Mouse (Mus musculus) cerebellum, adult 2 months (tissue): ENCODE results near the gene Sec1. TPM values are rescaled to one million over a fixed set of nuclear protein-coding genes. Genes with fewer than 3 reads are reported as not detected.

Experiments
- DNase-seq, 2 experiments: peaks; one replicate each; pipeline ENCODE4 v3.0.0; 2021
- H3K27ac ChIP-seq: fragments of 200-500 bp; 2 replicates; pipeline ENCODE4 v1.5.1; 2012; ENCODE audit warnings: low read length, control low read depth, inconsistent platforms; ENCODE audit not compliant: insufficient read depth
- H3K27me3 ChIP-seq: fragments of 200-500 bp; 2 replicates; pipeline ENCODE4 v1.6.1; 2012; ENCODE audit warnings: inconsistent platforms, mild to moderate bottlenecking, low read length, moderate library complexity; ENCODE audit not compliant: control insufficient read depth, insufficient read depth
- H3K4me1 ChIP-seq: fragments of 200-500 bp; 2 replicates; pipeline ENCODE4 v1.6.1; 2011; ENCODE audit warnings: low read length; ENCODE audit not compliant: control insufficient read depth, insufficient read depth
- H3K4me3 ChIP-seq: fragments of 200-500 bp; replicated peaks from 2 replicates; pipeline ENCODE3; 2011; ENCODE audit warnings: mild to moderate bottlenecking, low read depth, low read length, control low read depth; ENCODE audit not compliant: insufficient read depth
- CTCF ChIP-seq: fragments of 200-500 bp; IDR thresholded peaks from 2 replicates; pipeline ENCODE4 v1.5.1; 2011; ENCODE audit warnings: low read depth, mild to moderate bottlenecking, control low read depth, low read length, moderate library complexity, borderline replicate concordance; ENCODE audit not compliant: insufficient read depth
- POLR2A ChIP-seq: fragments of 200-500 bp; IDR thresholded peaks from 2 replicates; pipeline ENCODE4 v1.6.1; 2011; ENCODE audit warnings: low read length, control low read depth, borderline replicate concordance; ENCODE audit not compliant: insufficient read depth
- WGBS: fragments of 180-500 bp; shearing (Covaris S2); methylation state at CpG from one replicate; pipeline ENCODE4 v1.1.7; 2018; 5-methylcytosine and 5-hydroxymethylcytosine counted together
- polyA plus RNA-seq: library from polyadenylated mRNA; depleted of rRNA; stranded (reverse); fragments of >200 nt; gene quantifications from 2 replicates; pipeline ENCODE4 v1.2.3, GENCODE M21; 2012

The Sec1 gene
- polyA plus RNA-seq, 1 experiment = 0.64 TPM

DNA sequence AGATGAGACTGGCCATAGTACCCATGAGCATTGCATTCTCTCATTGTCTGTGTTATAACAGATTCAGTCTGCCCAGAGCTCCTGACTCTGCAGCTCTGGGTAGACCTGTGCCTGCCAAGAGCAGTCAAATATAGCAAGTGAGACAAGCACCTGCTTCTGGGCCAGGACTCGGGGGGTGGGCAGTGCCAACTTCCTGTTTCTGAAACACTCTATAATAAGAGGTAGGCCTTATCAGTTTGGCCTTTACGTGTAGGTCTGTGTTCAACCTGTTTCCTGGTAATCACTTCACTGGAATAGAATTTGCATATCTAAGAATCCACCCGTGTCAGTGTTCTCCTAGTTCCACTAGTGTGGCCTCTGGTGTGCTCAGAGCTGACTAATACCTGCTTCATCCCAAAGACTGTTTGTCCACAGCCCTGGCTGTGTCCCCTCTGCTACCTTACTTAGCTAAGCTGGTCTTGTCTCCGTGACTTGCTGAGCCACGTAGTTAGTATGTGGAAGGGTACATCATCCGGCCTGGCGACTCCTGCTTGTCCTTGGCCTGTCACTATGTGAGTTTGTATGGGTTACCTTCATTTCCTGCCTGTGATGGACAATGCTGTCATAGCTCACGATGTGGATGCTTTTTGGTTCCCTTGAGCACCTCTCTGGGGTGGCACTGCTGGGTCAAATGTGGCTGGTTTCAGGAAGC lies 13.0 kb downstream of the Sec1 start:
- peaks cover 29% of the 10 kb centered on the region for H3K4me1 ChIP-seq
- no peaks in the 10 kb centered on the region for H3K27me3 ChIP-seq
- H3K27ac ChIP-seq = peak overlapping the region; percentile 73
- DNase-seq = peak; percentile 60 to 80
- 38% methylated on average over 8 of the region's 8 CpGs for WGBS
- no peak overlapping the region for H3K4me3 ChIP-seq
- TF ChIP-seq POLR2A (no peak), CTCF (no peak)

DNA sequence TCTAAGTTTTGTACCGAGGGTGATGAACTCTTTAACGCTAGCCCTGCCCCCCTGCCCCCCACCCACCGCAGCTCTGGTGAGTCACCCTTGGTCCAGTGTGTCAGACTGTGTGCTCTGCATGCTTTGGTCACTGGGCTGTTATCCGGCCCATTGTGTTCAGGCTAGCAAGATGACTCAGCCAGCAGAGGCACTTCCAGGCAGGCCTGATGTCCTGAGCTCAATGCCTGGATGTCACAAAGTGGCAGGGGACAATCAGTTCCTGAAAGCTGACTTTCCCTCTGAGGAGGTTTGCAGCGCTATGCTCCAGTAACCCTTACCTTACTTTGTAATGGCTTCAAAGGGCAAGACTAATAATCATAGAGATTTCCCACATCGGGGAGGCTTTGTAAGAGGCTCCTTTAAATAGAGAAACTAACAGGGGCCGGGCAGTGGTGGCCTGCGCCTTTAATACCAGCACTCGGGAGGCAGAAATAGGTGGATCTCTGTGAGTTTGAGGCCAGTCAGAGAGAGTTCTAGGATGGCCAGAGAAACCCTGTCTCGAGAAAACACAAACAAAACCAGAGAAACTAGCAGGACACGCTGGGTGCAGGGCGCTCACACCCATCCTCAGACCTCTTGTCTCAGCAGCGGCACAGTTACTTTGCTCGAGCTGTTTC lies 14.1 kb downstream of the Sec1 start:
- no peak overlapping the region for H3K4me3 ChIP-seq
- 56% methylated on average over 14 of the region's 14 CpGs for WGBS
- TF ChIP-seq POLR2A (no peak), CTCF (no peak)
- peak in 1 of 2 experiments; percentile 61 for DNase-seq
- H3K27me3 ChIP-seq = no peaks in the 10 kb centered on the region
- H3K4me1 ChIP-seq = peaks cover 29% of the 10 kb centered on the region
- peak overlapping the region; percentile 73; the same call in 1 of the 2 replicates for H3K27ac ChIP-seq

DNA sequence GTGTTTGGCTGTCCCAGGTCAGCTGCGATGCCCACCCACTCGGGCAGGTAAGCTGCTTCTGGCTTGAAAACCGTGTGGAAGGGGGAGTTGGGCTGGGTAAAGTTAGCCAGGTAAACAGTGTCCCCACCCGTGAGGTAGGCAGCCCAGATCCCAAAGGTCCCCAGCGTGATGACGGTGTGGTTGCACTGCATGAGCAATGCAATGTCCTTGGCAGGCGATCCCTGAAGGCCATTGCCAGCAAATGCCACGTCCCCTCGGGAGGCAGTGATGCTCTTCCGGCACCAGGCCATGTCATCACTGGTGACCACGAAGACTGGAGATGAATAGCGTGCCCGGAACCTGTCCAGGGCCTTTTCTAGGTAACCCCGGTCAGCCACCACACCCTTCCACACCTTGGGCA lies 15.7 kb downstream of the Sec1 start:
- WGBS = 80% methylated on average over 14 of the region's 14 CpGs
- TF ChIP-seq POLR2A (no peak), CTCF (no peak)
- no peak for DNase-seq
- Histone ChIP-seq H3K27ac (no peak overlapping the region), H3K4me3 (no peak overlapping the region), H3K4me1 (peaks cover 29% of the 10 kb centered on the region), H3K27me3 (no peaks in the 10 kb centered on the region)

DNA sequence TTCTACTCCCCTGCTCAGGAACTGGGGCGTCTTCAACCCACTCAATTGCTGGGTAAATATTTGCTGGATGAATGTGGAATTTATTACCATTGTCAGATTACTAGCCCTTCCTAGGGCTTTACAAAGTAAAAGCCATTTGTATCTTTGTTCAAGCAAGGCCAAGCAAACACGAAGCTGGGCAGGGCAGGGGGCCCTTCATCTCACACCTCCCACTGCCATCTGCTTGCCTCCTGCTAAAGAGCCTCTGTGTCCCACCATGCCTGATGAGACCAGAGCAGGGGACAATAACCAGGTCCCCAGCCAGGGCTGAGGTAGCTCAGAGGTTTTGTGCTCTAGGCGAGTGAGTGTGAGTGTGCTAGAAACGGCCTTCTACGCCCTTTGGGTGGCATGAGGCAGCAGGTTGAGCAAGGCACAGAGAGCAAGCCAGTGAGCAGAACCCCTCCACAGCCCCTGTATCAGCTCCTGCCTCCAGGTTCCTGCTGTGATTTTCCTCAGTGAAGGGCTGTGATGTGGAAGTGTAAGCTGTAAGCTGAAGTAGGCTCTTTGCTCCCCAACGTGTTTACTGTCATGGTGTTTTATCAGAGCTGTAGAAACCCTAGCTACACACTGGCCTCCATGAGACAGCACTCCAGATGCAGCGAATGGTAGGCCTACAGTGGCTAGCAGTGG lies 16.4 kb downstream of the Sec1 start:
- H3K27ac ChIP-seq = no peak overlapping the region
- H3K27me3 ChIP-seq = no peaks in the 10 kb centered on the region
- peaks cover 26% of the 10 kb centered on the region for H3K4me1 ChIP-seq
- no peak for DNase-seq
- TF ChIP-seq CTCF = no peak
- TF ChIP-seq POLR2A = no peak
- H3K4me3 ChIP-seq = no peak overlapping the region
- WGBS = 83% methylated on average over 7 of the region's 7 CpGs

DNA sequence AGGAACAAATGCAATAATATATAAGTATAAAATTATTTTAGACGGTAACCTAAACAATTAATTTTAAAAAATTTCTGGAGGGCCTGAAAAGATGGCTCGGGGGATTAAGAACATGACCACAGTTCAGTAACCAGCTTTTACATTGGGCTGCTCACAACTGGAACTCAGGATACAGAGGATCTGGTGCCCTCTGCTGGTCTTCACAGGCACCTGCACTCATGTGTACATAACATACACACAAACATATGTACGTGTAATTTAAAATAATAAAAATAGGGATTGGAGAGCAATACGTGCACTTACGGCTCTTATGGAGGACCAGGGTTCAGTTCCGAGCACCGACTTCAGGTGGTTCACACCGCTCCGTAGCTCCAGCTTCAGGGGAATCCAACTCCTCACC lies 25.3 kb downstream of the Sec1 start:
- Histone ChIP-seq H3K4me1 (peaks cover 3% of the 10 kb centered on the region), H3K27ac (no peak overlapping the region), H3K27me3 (no peaks in the 10 kb centered on the region), H3K4me3 (no peak overlapping the region)
- TF ChIP-seq POLR2A = no peak
- DNase-seq = no peak
- 94% methylated on average over 9 of the region's 9 CpGs for WGBS

DNA sequence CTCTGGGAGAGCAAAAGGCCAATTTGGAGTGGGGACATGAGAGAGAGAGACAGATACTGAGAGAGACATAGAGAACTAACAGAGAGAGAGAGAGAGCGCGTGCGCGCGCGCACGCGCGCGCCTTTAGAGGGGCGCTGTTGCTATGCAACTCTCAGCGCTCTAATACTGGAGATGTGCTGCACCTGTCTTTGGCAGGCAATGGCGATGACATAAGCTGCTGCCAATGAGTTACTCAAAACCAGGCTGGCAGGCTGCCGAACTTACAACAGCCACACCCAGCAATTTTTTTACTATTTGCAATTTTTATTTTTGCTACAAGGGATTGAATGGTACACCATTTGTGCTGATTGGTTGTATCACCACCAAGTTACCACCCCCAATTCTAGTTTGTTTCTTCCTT lies 26.4 kb downstream of the Sec1 start:
- Histone ChIP-seq H3K27me3 (no peaks in the 10 kb centered on the region), H3K4me1 (peaks cover 3% of the 10 kb centered on the region), H3K4me3 (no peak overlapping the region), H3K27ac (no peak overlapping the region)
- no peak for TF ChIP-seq CTCF
- no peak for TF ChIP-seq POLR2A
- DNase-seq = no peak
- 65% methylated on average over 14 of the region's 14 CpGs for WGBS

DNA sequence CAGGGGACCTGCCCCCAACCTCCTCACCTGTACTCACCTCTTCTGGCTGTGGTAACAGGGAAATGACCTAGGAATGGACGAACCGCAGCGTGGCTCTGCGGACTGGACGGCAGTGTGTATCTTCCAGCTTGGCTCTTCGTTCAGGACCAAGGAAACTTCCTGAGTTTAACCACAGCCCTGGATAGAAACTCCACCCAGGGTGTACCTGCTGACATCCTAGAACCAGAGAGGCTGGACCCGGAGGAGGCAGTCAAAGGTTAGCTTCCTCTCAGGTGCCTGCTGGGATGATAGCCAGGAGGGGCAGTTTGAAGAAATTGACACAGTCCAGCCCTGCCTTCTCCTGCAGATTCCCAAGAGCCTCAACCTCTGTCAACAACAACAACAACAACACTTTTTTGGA lies 28.0 kb downstream of the Sec1 start, which contains the start of gene Fut2:
Gene Fut2 (minus strand): TSS at position 234 of the 400 bp plus-strand sequence.
- no peak for TF ChIP-seq POLR2A
- no peak within 1 kb of the TSS for H3K4me3 ChIP-seq
- WGBS = 91% methylated on average over 7 of the region's 7 CpGs

More for the DNA sequence above, 28.0 kb downstream of the Sec1 start, which contains the start of gene Fut2:
- Histone ChIP-seq H3K27me3 (no peaks in the 10 kb centered on the region), H3K4me1 (peaks cover 4% of the 10 kb centered on the region), H3K27ac (no peak within 1 kb of the TSS)
- no peak for DNase-seq
